Mouse (Mus musculus) thymus, postnatal 4 days (tissue): ENCODE measurements at regions not wholly inside any gene's neighbourhood (a gene's known extent, or its start where the extent isn't known, plus 50 kb on each side); places are given as distances from the start of the nearest gene placed in this dataset.

Experiments used
- DNase-seq: peaks from one replicate; pipeline ENCODE4 v3.0.0; 2021

- DNase-seq = no peak
Observed at GRCm38 (mm10) chr4:94188888-94189287, 367.5 kb upstream of the Gm10306 start.

- DNase-seq = no peak
Observed at GRCm38 (mm10) chr4:94190940-94191339, 365.4 kb upstream of the Gm10306 start.

- no peak for DNase-seq
Observed at GRCm38 (mm10) chr4:94216265-94216664, 340.1 kb upstream of the Gm10306 start.

GRCm38 (mm10) chr4:94235650-94236206 lies 320.6 kb upstream of the Gm10306 start:
- no peak for DNase-seq

GRCm38 (mm10) chr4:94256026-94256425 lies 300.3 kb upstream of the Gm10306 start:
- DNase-seq = no peak

GRCm38 (mm10) chr4:94261136-94261535 lies 295.2 kb upstream of the Gm10306 start:
- no peak for DNase-seq

GRCm38 (mm10) chr4:94281732-94282131 lies 274.6 kb upstream of the Gm10306 start:
- no peak for DNase-seq

GRCm38 (mm10) chr4:94292150-94292549 lies 264.2 kb upstream of the Gm10306 start:
- no peak for DNase-seq

GRCm38 (mm10) chr4:94317298-94317697 lies 239.0 kb upstream of the Gm10306 start:
- no peak for DNase-seq

GRCm38 (mm10) chr4:94326759-94327158 lies 229.6 kb upstream of the Gm10306 start:
- no peak for DNase-seq

GRCm38 (mm10) chr4:94343331-94343730 lies 213.0 kb upstream of the Gm10306 start:
- DNase-seq = no peak

- no peak for DNase-seq
Observed at GRCm38 (mm10) chr4:94349273-94349672, 207.1 kb upstream of the Gm10306 start.

- no peak for DNase-seq
Observed at GRCm38 (mm10) chr4:94356982-94357381, 199.4 kb upstream of the Gm10306 start.

GRCm38 (mm10) chr4:94360810-94361527 lies 195.4 kb upstream of the Gm10306 start:
- DNase-seq = no peak

- no peak for DNase-seq
Observed at GRCm38 (mm10) chr4:94361528-94362217, 194.7 kb upstream of the Gm10306 start.

- DNase-seq = no peak
Observed at GRCm38 (mm10) chr4:94365375-94365774, 191.0 kb upstream of the Gm10306 start.

GRCm38 (mm10) chr4:94367174-94367573 lies 189.2 kb upstream of the Gm10306 start:
- no peak for DNase-seq

- DNase-seq = no peak
Observed at GRCm38 (mm10) chr4:94370981-94371380, 185.4 kb upstream of the Gm10306 start.

GRCm38 (mm10) chr4:94376256-94376655 lies 180.1 kb upstream of the Gm10306 start:
- no peak for DNase-seq

GRCm38 (mm10) chr4:94385703-94386102 lies 170.6 kb upstream of the Gm10306 start:
- DNase-seq = no peak

- DNase-seq = no peak
Observed at GRCm38 (mm10) chr4:94388317-94388716, 168.0 kb upstream of the Gm10306 start.

GRCm38 (mm10) chr4:94394462-94394861 lies 161.9 kb upstream of the Gm10306 start:
- no peak for DNase-seq

- DNase-seq = no peak
Observed at GRCm38 (mm10) chr4:94397284-94397683, 159.1 kb upstream of the Gm10306 start.

- DNase-seq = no peak
Observed at GRCm38 (mm10) chr4:94406922-94407321, 149.4 kb upstream of the Gm10306 start.
